Mouse (Mus musculus): ENCODE data around the gene Myt1l.

GRCm38 (mm10) chr12:29934120-29934581 lies 406.0 kb downstream of the Myt1l start:
- TF ChIP-seq CTCF (conservative IDR thresholded peaks at IDR 0.05; ENCODE audit: low read length) (no peak), POU5F1 (IDR thresholded peaks at IDR 0.05; ENCODE audit: borderline replicate concordance, low read length) (no peak), NANOG (IDR thresholded peaks at IDR 0.05; ENCODE audit: borderline replicate concordance, low read length) (no peak)

All from E14TG2a.4 (cell line).